29 mouse cellular contexts compared by ENCODE assay signal in genomic region chr13:17754997-17755396, GRCm38 (mm10). TPM values are rescaled to one million over a fixed set of nuclear protein-coding genes. Genes with fewer than 3 reads are reported as not detected.
A peak's percentile ranks its signal among the peaks of the same experiment; 100 is the strongest.
DNase-seq lines count a peak whose midpoint lies in the region; TF ChIP-seq lines count a peak whose summit lies in the region.
"Had no signal": no experiment of that assay in that cellular context is flagged by ENCODE, and none has a peak within 500 bp of the region (broad histone marks: within the 10 kb centered on the region; RNA-seq: fewer than 3 reads in every experiment).

No protein-coding gene starts in this region.

- peak; percentile 89 for TF ChIP-seq EP300 in CH12.LX (IDR thresholded peaks at IDR 0.05; ENCODE audit: low read length)

- TF ChIP-seq POLR2A in CH12.LX (IDR thresholded peaks at IDR 0.05; ENCODE audit: low read depth, low read length), result no peak

- no peak overlapping the region for H3K4me3 ChIP-seq in CH12.LX (replicated peaks in 1 of 3; ENCODE audit: low read depth in 2 of 3, low read length in 2 of 3, poor library complexity in 1 of 3)
- H3K4me3 ChIP-seq in megakaryocyte, embryonic 14.5 days (replicated peaks), result peak overlapping the region; percentile 47
- H3K4me3 ChIP-seq: forebrain, embryonic 12.5 days; hindbrain, embryonic 12.5 days; intestine, embryonic 15.5 days; limb, embryonic 10.5 days; limb, embryonic 15.5 days had no signal

- no peaks in the 10 kb centered on the region for H3K9me3 ChIP-seq in CH12.LX (replicated peaks; ENCODE audit: low read length)
- no peaks in the 10 kb centered on the region for H3K9me3 ChIP-seq in megakaryocyte, embryonic 14.5 days
- H3K9me3 ChIP-seq: forebrain, embryonic 12.5 days; hindbrain, embryonic 12.5 days; intestine, embryonic 15.5 days; limb, embryonic 10.5 days; limb, embryonic 15.5 days had no signal

- no peak for TF ChIP-seq CTCF in CH12.LX (conservative IDR thresholded peaks at IDR 0.05 in 1 of 2, IDR thresholded peaks at IDR 0.05 in 1 of 2; ENCODE audit: low read depth in 2 of 2, low read length in 2 of 2)

- peaks cover 3 to 10% of the 10 kb centered on the region in 2 experiments; a peak in 2 of 4 replicates for H3K4me1 ChIP-seq in CH12.LX (ENCODE audit: control insufficient read depth in 1 of 2, insufficient read depth in 2 of 2)
- peaks cover 8% of the 10 kb centered on the region for H3K4me1 ChIP-seq in megakaryocyte, embryonic 14.5 days
- H3K4me1 ChIP-seq: forebrain, embryonic 12.5 days; hindbrain, embryonic 12.5 days; intestine, embryonic 15.5 days; limb, embryonic 10.5 days; limb, embryonic 15.5 days had no signal

- peaks cover 2 to 21% of the 10 kb centered on the region in 2 experiments for H3K36me3 ChIP-seq in CH12.LX (replicated peaks in 1 of 2; ENCODE audit: control insufficient read depth in 1 of 2, insufficient read depth in 1 of 2, low read length in 1 of 2)
- H3K36me3 ChIP-seq in megakaryocyte, embryonic 14.5 days (replicated peaks; ENCODE audit: low read length), result peaks cover 36% of the 10 kb centered on the region
- no peaks in the 10 kb centered on the region; the same call in 1 of the 2 replicates for H3K36me3 ChIP-seq in splenic B cell, adult 2 months (ENCODE audit: control insufficient read depth, insufficient read depth, low read length, poor library complexity, severe bottlenecking)
- H3K36me3 ChIP-seq: intestine, embryonic 15.5 days had no signal

- no peaks in the 10 kb centered on the region for H3K79me2 ChIP-seq in CH12.LX (replicated peaks; ENCODE audit: control insufficient read depth, extremely low read depth, insufficient read depth, poor library complexity, severe bottlenecking)

- no peak overlapping the region for H3K27ac ChIP-seq in CH12.LX (ENCODE audit: insufficient read depth, low read depth)
- H3K27ac ChIP-seq: forebrain, embryonic 12.5 days; hindbrain, embryonic 12.5 days; hindbrain, postnatal 0 days; intestine, embryonic 15.5 days; kidney, postnatal 0 days; limb, embryonic 10.5 days; limb, embryonic 15.5 days; liver, embryonic 14.5 days; stomach, postnatal 0 days had no signal

- peak overlapping the region; percentile 34; the same call in 1 of the 2 replicates for H3K4me2 ChIP-seq in CH12.LX (ENCODE audit: insufficient read depth, low read depth, poor library complexity, severe bottlenecking)
- H3K4me2 ChIP-seq: forebrain, embryonic 12.5 days; hindbrain, embryonic 12.5 days; intestine, embryonic 15.5 days; limb, embryonic 15.5 days; lung, embryonic 14.5 days had no signal

- H3K27me3 ChIP-seq in CH12.LX (replicated peaks), result no peaks in the 10 kb centered on the region
- H3K27me3 ChIP-seq in megakaryocyte, embryonic 14.5 days (replicated peaks), result no peaks in the 10 kb centered on the region
- H3K27me3 ChIP-seq in splenic B cell, adult 2 months (ENCODE audit: control insufficient read depth, insufficient read depth, low read length, poor library complexity, severe bottlenecking), result no peaks in the 10 kb centered on the region
- H3K27me3 ChIP-seq: forebrain, embryonic 12.5 days; hindbrain, embryonic 12.5 days; intestine, embryonic 15.5 days; limb, embryonic 15.5 days; Patski had no signal

- TF ChIP-seq RAD21 in CH12.LX (IDR thresholded peaks at IDR 0.05; ENCODE audit: low read depth, low read length), result no peak

- dilution Hi-C loops in CH12.LX (cut with MboI; ENCODE audit: extremely low pct_ligation_motif_present, extremely low pct_unique_long_range_greater_than_20kb, low sequenced_read_pairs), result no loop called here

- H3K9ac ChIP-seq in CH12.LX (ENCODE audit: insufficient read depth, low read depth), result no peak overlapping the region
- H3K9ac ChIP-seq: forebrain, embryonic 12.5 days; forebrain, postnatal 0 days; hindbrain, embryonic 12.5 days; intestine, embryonic 15.5 days; limb, embryonic 15.5 days; liver, embryonic 14.5 days; lung, embryonic 14.5 days had no signal

- peak; percentile 26 for DNase-seq in lung, postnatal 36 days
- no peak for DNase-seq in lung, postnatal 4 days
- DNase-seq in CH12.LX (ENCODE audit: extremely low read depth), result peak; percentile 44
- DNase-seq in splenic B cell, adult 2 months (ENCODE audit: low read depth, low spot score), result peak; percentile 60
- no peak for DNase-seq in layer of hippocampus, postnatal 14 days (ENCODE audit: low spot score in 2 of 2)
- DNase-seq in adrenal gland, postnatal 4 days (ENCODE audit: low spot score in 2 of 2), result no peak
- DNase-seq: adrenal gland, postnatal 14 days; cerebellum, adult 11-12 months; cerebellum, postnatal 10 days; forebrain, postnatal 0 days; heart, postnatal 14 days; kidney, adult 2 months; kidney, postnatal 4 days; layer of hippocampus, postnatal 36 days; lung, embryonic 14.5 days; midbrain, embryonic 14.5 days; thymus, adult 18-20 months; thymus, postnatal 25 days had no signal

- in situ Hi-C loops in CH12.LX (cut with MboI; ENCODE audit: low pct_ligation_motif_present, low pct_unique_long_range_greater_than_20kb, low sequenced_read_pairs), result no loop called here

TF ChIP-seq in CH12.LX, 34 proteins besides CTCF, POLR2A, EP300 and RAD21:
- no peak for TF ChIP-seq POLR2AphosphoS2 (IDR thresholded peaks at IDR 0.05; ENCODE audit: low read depth, low read length)
- no peak for TF ChIP-seq KAT2A (IDR thresholded peaks at IDR 0.05; ENCODE audit: insufficient replicate concordance, low read length)
- TF ChIP-seq ZNF384 (IDR thresholded peaks at IDR 0.05; ENCODE audit: low read depth, low read length), result no peak
- no peak for TF ChIP-seq MAZ (IDR thresholded peaks at IDR 0.05; ENCODE audit: low read depth, low read length)
- TF ChIP-seq E2F4 (IDR thresholded peaks at IDR 0.05; ENCODE audit: insufficient replicate concordance, low read depth, low read length), result no peak
- TF ChIP-seq ZC3H11A (IDR thresholded peaks at IDR 0.05; ENCODE audit: low read depth, low read length), result no peak
- TF ChIP-seq TCF12 (IDR thresholded peaks at IDR 0.05; ENCODE audit: low read depth, low read length), result peak; percentile 24; the same call in 1 of the 2 replicates
- no peak for TF ChIP-seq MXI1 (IDR thresholded peaks at IDR 0.05; ENCODE audit: low read depth, low read length)
- TF ChIP-seq USF2 (conservative IDR thresholded peaks at IDR 0.05; ENCODE audit: low read depth, low read length), result no peak
- peak; percentile 91 for TF ChIP-seq IRF4 (IDR thresholded peaks at IDR 0.05; ENCODE audit: low read depth, low read length)
- TF ChIP-seq MEF2A (IDR thresholded peaks at IDR 0.05; ENCODE audit: borderline replicate concordance, low read depth, low read length), result no peak
- TF ChIP-seq MYC (IDR thresholded peaks at IDR 0.05; ENCODE audit: low read depth, low read length), result 0 out of 2 replicates have a peak, but pooled peaks have one; percentile 43
- TF ChIP-seq MAX (IDR thresholded peaks at IDR 0.05; ENCODE audit: low read length), result no peak
- no peak for TF ChIP-seq CHD1 (IDR thresholded peaks at IDR 0.05; ENCODE audit: low read depth, low read length)
- TF ChIP-seq ETS1 (conservative IDR thresholded peaks at IDR 0.05; ENCODE audit: low read depth, low read length), result 0 out of 2 replicates have a peak, but pooled peaks have one; percentile 13
- 0 out of 2 replicates have a peak, but pooled peaks have one; percentile 21 for TF ChIP-seq HCFC1 (IDR thresholded peaks at IDR 0.05; ENCODE audit: low read depth, low read length)
- no peak for TF ChIP-seq NRF1 (IDR thresholded peaks at IDR 0.05; ENCODE audit: low read depth, low read length)
- peak; percentile 67 for TF ChIP-seq BHLHE40 (IDR thresholded peaks at IDR 0.05; ENCODE audit: low read depth, low read length)
- TF ChIP-seq SIN3A (IDR thresholded peaks at IDR 0.05; ENCODE audit: low read length), result no peak
- no peak for TF ChIP-seq USF1 (IDR thresholded peaks at IDR 0.05; ENCODE audit: low read depth, low read length)
- 0 out of 2 replicates have a peak, but pooled peaks have one; percentile 14 for TF ChIP-seq NELFE (IDR thresholded peaks at IDR 0.05; ENCODE audit: low read depth, low read length)
- no peak for TF ChIP-seq MAFK (IDR thresholded peaks at IDR 0.05; ENCODE audit: insufficient replicate concordance, low read length)

RNA-seq across cellular contexts. Expression of gene Cdk13, which starts 49.9 kb away (rescaled TPM):
- total RNA-seq in CH12.LX (2012; rRNA removed) (20.1 and 22.2 TPM in 2 replicates), CH12.LX (2014; rRNA removed) (19.8 and 22.8 TPM in 2 replicates)
- polyA plus RNA-seq in CH12.LX (2012; ENCODE audit: insufficient read length, low read depth), result 27.0 and 27.3 TPM in 2 replicates
- 34.0 and 111 TPM in 2 replicates for polyA plus RNA-seq in megakaryocyte, embryonic 14.5 days (2012; ENCODE audit: insufficient read depth, low replicate concordance)
- 10 to 100 TPM; 52.9 to 58.0 TPM for total RNA-seq in layer of hippocampus, postnatal 14 days (2021)
- total RNA-seq in adrenal gland, postnatal 4 days (2021), result 10 to 100 TPM; 62.6 to 68.6 TPM

RNA-seq across cellular contexts. Expression of gene Sugct, which starts 59.6 kb away (rescaled TPM):
- total RNA-seq in CH12.LX (2012; rRNA removed), result 0.13 and 0.42 TPM in 2 replicates
- 0.57 and 0.87 TPM in 2 replicates for total RNA-seq in CH12.LX (2014; rRNA removed)
- polyA plus RNA-seq in CH12.LX (2012; ENCODE audit: insufficient read length, low read depth), result 0.56 and 2.0 TPM in 2 replicates
- polyA plus RNA-seq in megakaryocyte, embryonic 14.5 days (2012; ENCODE audit: insufficient read depth, low replicate concordance), result 2.1 TPM in 1 of 2 replicates, not detected in the other
- 1 to 10 TPM; 1.5 to 2.5 TPM for total RNA-seq in layer of hippocampus, postnatal 14 days (2021)
- 10 to 100 TPM in 1 of 2 experiments, 1 to 10 TPM in 1; 9.5 to 11.7 TPM for total RNA-seq in adrenal gland, postnatal 4 days (2021)

Comparison
In these comparisons a context has a peak if more than half of its experiments do, and no peak if none do; other contexts are left out.
1. DNase-seq: peak in lung, postnatal 36 days (single experiment), CH12.LX (single experiment) and splenic B cell, adult 2 months (single experiment); none in lung, postnatal 4 days (0 of 2), layer of hippocampus, postnatal 14 days (0 of 2) and adrenal gland, postnatal 4 days (0 of 2).